Mouse (Mus musculus) intestine, postnatal 0 days (tissue): ENCODE results near the gene Tfcp2l1. TPM values are rescaled to one million over a fixed set of nuclear protein-coding genes. Genes with fewer than 3 reads are reported as not detected.

ENCODE experiments used
- ATAC-seq: fragments of 200-750 bp; cut with Nextera tagmentation; 2 replicates; pipeline ENCODE4 v1.8.0; 2017; ENCODE audit warnings: mild to moderate bottlenecking, moderate TSS enrichment, moderate library complexity
- H3K27ac ChIP-seq: fragments of 300-500 bp; sonication (generic); 2 replicates; pipeline ENCODE4 v1.5.1; 2014; ENCODE audit warnings: mild to moderate bottlenecking, low read depth, low read length, moderate library complexity
- H3K27me3 ChIP-seq: fragments of 300-500 bp; sonication (generic); replicated peaks from 2 replicates; pipeline ENCODE4 v1.6.1; 2014; ENCODE audit warnings: low read length, mixed read lengths; ENCODE audit not compliant: control insufficient read depth, insufficient read depth
- H3K36me3 ChIP-seq: fragments of 300-500 bp; sonication (generic); 2 replicates; pipeline ENCODE4 v1.6.1; 2014; ENCODE audit warnings: mild to moderate bottlenecking, moderate library complexity; ENCODE audit not compliant: control insufficient read depth, insufficient read depth
- H3K4me1 ChIP-seq: fragments of 300-500 bp; sonication (generic); replicated peaks from 2 replicates; pipeline ENCODE4 v1.6.1; 2014; ENCODE audit warnings: antibody characterized with exemption, low read length, mixed read lengths; ENCODE audit not compliant: control insufficient read depth, insufficient read depth
- H3K4me2 ChIP-seq: fragments of 300-500 bp; sonication (generic); replicated peaks from 2 replicates; pipeline ENCODE4 v1.6.1; 2014; ENCODE audit warnings: low read depth, mild to moderate bottlenecking, moderate library complexity
- H3K4me3 ChIP-seq: fragments of 300-500 bp; sonication (generic); 2 replicates; pipeline ENCODE4 v1.5.1; 2014; ENCODE audit warnings: low read depth, low read length
- H3K9ac ChIP-seq: fragments of 300-500 bp; sonication (generic); 2 replicates; pipeline ENCODE4 v1.6.1; 2014; ENCODE audit warnings: mild to moderate bottlenecking, low read depth, low read length
- H3K9me3 ChIP-seq: fragments of 300-500 bp; sonication (generic); 2 replicates; pipeline ENCODE4 v1.6.1; 2016; ENCODE audit warnings: mixed run types; ENCODE audit not compliant: control insufficient read depth
- CTCF ChIP-seq: sonication (generic); IDR thresholded peaks from 2 replicates; pipeline ENCODE4 v1.5.1; 2016; ENCODE audit warnings: low read depth, mild to moderate bottlenecking, control low read depth, antibody characterized with exemption, moderate library complexity
- WGBS: fragments of 180-500 bp; shearing (Covaris S2); extraction: QIAGEN DNeasy Blood & Tissue Kit; methylation state at CpG from one replicate; pipeline ENCODE4 v1.1.7; 2014; 5-methylcytosine and 5-hydroxymethylcytosine counted together
- polyA plus RNA-seq: library from polyadenylated mRNA; unstranded; fragments of >200 nt; fragmentation: Nextera tagmentation; extraction: Ambion mirVana; gene quantifications from 2 replicates; pipeline ENCODE4 v1.2.1, GENCODE M21; 2015

Tfcp2l1 gene
- polyA plus RNA-seq, 1 experiment from 2014 or later: 3.0 TPM

DNA sequence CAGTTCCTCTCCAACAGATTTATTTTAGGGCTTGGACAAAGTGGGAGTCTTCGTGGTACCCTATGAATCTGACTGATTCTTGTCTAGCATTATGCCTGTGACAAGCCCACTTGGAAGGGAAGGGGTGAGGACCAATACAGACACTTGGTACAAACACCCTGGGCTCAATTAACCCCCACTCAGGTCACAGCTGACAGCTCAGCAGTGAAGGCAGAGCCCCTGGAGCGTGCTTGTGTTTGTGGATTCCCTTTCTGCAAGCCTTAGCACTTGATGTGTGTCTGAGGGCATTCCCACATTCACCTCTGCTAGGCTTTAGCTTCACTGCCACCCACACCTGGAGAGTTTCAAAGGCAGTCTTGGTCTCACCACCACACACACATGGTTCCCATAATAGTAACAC, 1.8 kb upstream of the Tfcp2l1 start:
- no peak for TF ChIP-seq CTCF
- 74% methylated on average over 2 of the region's 2 CpGs for WGBS
- H3K4me2 ChIP-seq: no peak overlapping the region
- H3K27me3 ChIP-seq: no peaks in the 10 kb centered on the region
- H3K4me3 ChIP-seq: no peak overlapping the region
- H3K9me3 ChIP-seq: no peaks in the 10 kb centered on the region
- H3K9ac ChIP-seq: no peak overlapping the region
- no peaks in the 10 kb centered on the region for H3K4me1 ChIP-seq
- no peak for ATAC-seq
- H3K36me3 ChIP-seq: no peaks in the 10 kb centered on the region
- H3K27ac ChIP-seq: no peak overlapping the region

DNA sequence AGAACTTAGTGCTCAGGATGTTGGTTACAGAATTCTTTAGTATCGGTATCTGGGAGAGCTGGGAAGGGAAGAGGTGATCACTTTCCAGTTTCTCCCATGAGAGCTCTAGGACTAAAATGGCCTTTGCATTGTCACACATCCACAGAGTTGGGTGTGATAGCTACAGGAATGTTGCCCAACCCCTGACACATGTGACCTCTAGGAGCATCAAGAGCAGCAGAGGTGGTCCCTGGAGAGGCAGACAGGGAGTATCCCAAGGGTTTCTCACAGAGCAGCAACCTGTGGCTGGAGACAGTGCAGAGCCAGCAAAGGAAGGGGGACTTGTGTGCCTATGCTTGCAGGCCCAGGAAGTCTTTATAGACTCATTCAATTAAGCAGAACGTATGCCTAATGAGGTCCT, 1.3 kb upstream of the Tfcp2l1 start:
- no peak for ATAC-seq
- Histone ChIP-seq H3K4me3 (no peak overlapping the region), H3K4me2 (no peak overlapping the region), H3K36me3 (no peaks in the 10 kb centered on the region), H3K9ac (no peak overlapping the region), H3K9me3 (no peaks in the 10 kb centered on the region), H3K4me1 (no peaks in the 10 kb centered on the region), H3K27ac (no peak overlapping the region), H3K27me3 (no peaks in the 10 kb centered on the region)
- WGBS: 94% methylated on average over 2 of the region's 2 CpGs
- no peak for TF ChIP-seq CTCF

DNA sequence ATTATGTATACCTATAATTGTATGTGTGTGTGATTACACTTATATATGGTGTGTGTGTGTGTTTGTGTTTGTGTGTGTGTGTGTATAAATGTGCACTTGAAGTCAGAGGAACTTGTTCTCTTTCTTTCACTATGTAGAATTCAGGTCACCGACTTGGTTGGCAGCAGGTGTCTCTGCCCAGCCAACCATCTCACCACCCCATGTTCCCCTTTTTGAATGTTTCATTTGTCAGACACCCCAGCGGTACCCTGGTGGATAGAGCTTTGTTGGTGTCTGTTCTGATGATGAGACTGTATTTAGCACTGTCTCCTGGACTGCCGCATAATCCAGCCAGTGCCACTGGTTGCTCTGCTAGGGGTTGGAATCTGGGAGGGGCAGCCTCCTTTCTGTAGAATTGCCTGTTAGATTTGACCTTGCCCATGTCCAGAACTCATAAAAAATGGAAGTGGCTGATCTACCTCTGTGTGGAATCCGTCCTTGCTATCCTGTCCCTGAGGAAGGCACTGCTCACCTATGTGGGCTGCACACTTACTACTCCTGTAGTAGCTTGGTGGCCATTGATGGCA, 5.8 kb downstream of the Tfcp2l1 start:
- no peak overlapping the region for H3K9ac ChIP-seq
- H3K36me3 ChIP-seq: no peaks in the 10 kb centered on the region
- WGBS: 77% methylated on average over 4 of the region's 4 CpGs
- H3K27me3 ChIP-seq: no peaks in the 10 kb centered on the region
- ATAC-seq: no peak
- H3K4me1 ChIP-seq: no peaks in the 10 kb centered on the region
- TF ChIP-seq CTCF: no peak
- no peak overlapping the region for H3K27ac ChIP-seq
- H3K4me3 ChIP-seq: no peak overlapping the region
- H3K4me2 ChIP-seq: no peak overlapping the region
- no peaks in the 10 kb centered on the region for H3K9me3 ChIP-seq

DNA sequence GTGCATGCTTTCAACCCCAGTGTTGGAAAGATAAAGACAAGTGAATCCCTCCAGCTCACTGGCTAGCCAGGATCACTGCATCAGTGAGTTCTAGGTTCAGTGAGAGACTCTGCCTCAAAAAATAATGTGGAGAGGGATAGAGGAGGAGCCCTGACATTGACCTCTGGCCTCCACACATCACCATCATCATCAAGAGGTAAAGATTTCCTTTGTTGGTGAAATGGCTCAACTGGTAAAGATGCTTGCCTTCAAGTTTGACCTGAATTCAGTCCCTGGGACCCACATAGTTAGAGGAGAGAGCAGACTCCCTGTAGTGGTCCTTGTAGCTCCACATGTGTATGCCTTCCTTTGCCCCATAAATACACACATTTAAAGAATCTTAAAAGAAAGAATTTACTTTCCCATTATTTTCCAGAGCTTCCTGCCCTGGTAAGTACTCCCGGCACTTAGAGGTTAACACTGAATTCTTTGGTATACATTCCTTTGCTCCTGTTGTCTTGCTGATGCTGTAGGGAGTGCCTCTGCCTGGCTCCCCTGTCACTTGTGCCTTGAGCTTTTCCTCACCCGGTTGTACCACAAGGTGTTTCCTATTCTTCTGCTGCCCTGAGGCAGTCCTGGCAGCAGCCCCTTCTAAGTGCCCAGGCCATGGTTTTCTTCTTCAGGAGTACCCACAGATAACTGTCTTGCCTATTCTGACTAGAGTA, 14.7 kb downstream of the Tfcp2l1 start:
- Histone ChIP-seq H3K36me3 (no peaks in the 10 kb centered on the region), H3K4me3 (no peak overlapping the region), H3K9me3 (no peaks in the 10 kb centered on the region), H3K27ac (no peak overlapping the region), H3K4me2 (no peak overlapping the region), H3K9ac (no peak overlapping the region), H3K27me3 (no peaks in the 10 kb centered on the region), H3K4me1 (no peaks in the 10 kb centered on the region)
- TF ChIP-seq CTCF: no peak
- 75% methylated on average over 2 of the region's 2 CpGs for WGBS
- no peak for ATAC-seq

DNA sequence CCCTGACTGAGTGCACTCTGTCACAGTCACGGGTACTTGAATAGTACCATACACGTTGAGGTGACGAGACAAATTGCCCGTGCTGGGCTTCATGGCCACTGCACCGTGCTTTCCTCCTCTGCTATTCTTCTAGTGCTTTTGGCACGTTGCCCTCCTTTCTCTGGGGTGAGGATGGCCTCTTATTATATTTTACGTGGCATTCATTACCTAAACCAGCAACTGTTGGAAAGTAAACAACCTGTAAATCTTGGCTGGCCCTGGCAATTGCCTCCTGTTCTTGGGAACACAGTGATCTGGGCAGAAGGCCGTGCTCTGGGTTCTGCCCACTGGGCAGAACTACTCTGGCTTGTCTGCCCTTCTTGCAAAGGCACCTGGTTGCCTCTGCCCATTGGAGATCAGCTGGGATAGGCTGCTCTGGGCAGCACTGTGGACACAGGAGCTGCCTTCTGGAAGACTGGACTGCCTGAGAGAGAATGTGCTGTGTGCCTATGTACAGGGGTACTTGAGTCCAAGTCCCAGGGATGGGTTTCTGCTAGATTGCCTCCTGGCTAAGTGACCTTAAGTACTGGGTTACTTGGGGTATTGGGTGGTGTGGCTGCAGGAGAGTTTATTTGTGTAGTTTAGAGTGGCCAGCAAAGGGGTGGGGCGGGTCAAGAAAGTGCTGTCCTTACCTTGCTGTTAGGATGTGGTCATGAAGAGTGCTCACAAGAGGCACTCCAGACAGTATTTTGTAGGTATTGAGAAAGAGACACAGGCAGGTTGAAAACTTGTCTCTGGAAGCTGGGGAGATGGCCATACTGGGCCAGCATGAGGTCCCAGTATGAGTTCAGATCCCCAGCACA, 15.6 kb downstream of the Tfcp2l1 start:
- ATAC-seq: peak; percentile 23; the same call in 1 of the 2 replicates
- no peak for TF ChIP-seq CTCF
- Histone ChIP-seq H3K4me2 (no peak overlapping the region), H3K9me3 (no peaks in the 10 kb centered on the region), H3K4me1 (peaks cover 7% of the 10 kb centered on the region), H3K9ac (no peak overlapping the region), H3K36me3 (no peaks in the 10 kb centered on the region; the same call in 1 of the 2 replicates), H3K4me3 (no peak overlapping the region), H3K27me3 (no peaks in the 10 kb centered on the region), H3K27ac (no peak overlapping the region)
- 58% methylated on average over 9 of the region's 9 CpGs for WGBS

DNA sequence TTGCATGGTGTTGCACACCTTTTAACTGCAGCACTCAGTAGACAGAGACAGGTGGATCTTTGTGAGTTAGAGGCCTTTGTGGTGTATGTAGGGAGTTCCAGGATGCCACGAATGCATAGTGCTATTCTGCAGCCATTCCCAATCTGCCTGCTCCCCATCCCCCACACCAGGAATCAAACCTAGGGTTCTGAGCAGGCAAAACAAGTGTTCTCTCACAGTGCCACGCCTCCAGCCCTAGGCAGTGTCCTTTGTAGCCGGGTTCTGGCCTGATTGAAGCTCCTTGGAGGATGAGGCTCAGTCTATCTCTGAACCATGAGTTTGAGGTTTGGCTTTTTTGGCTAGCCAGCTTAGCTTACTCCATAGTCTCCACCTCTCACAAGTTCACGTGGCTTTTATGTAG, 18.0 kb downstream of the Tfcp2l1 start:
- H3K36me3 ChIP-seq: no peaks in the 10 kb centered on the region; the same call in 1 of the 2 replicates
- 62% methylated on average over 4 of the region's 4 CpGs for WGBS
- H3K9ac ChIP-seq: no peak overlapping the region
- no peak for TF ChIP-seq CTCF
- no peaks in the 10 kb centered on the region for H3K27me3 ChIP-seq
- no peak overlapping the region for H3K27ac ChIP-seq
- no peak overlapping the region for H3K4me3 ChIP-seq
- no peak overlapping the region for H3K4me2 ChIP-seq
- no peaks in the 10 kb centered on the region for H3K9me3 ChIP-seq
- H3K4me1 ChIP-seq: peaks cover 18% of the 10 kb centered on the region
- no peak for ATAC-seq
